ENCODE assay signal across 8 mouse cellular contexts in genomic region chr5:121606151-121606550, GRCm38 (mm10). TPM values are rescaled to one million over a fixed set of nuclear protein-coding genes. Genes with fewer than 3 reads are reported as not detected.
DNase-seq lines count a peak whose midpoint lies in the region; ATAC-seq and TF ChIP-seq lines count a peak whose summit lies in the region.

No protein-coding gene starts in this region.

- H3K4me3 ChIP-seq in lung, embryonic 14.5 days (ENCODE audit: low read depth, low read length) = no peak overlapping the region

- no peaks in the 10 kb centered on the region for H3K9me3 ChIP-seq in lung, embryonic 14.5 days (ENCODE audit: low read depth, low read length)

- ATAC-seq in lung, embryonic 14.5 days (ENCODE audit: insufficient read depth) = no peak; the same call in 1 of the 2 replicates

- 2% methylated on average over 2 of the region's 2 CpGs for WGBS in lung, embryonic 14.5 days

- H3K4me2 ChIP-seq in lung, embryonic 14.5 days = no peak overlapping the region

- H3K27me3 ChIP-seq in lung, embryonic 14.5 days (ENCODE audit: insufficient read depth, low read length) = no peaks in the 10 kb centered on the region

- peak; percentile 90 for TF ChIP-seq CTCF in lung, embryonic 14.5 days (IDR thresholded peaks at IDR 0.05; ENCODE audit: low read depth)

- H3K36me3 ChIP-seq in lung, embryonic 14.5 days (ENCODE audit: insufficient read depth) = no peaks in the 10 kb centered on the region

- H3K9ac ChIP-seq in lung, embryonic 14.5 days = no peak overlapping the region

- DNase-seq in A20 (ENCODE audit: low read depth, low spot score) (peak; percentile 78), ES-CJ7 (ENCODE audit: low read depth, low spot score) (peak; percentile 87)
- peak; percentile 70 to 72 for DNase-seq in cerebellum, adult 18-20 months
- DNase-seq in gastrocnemius, adult 8-10 months (ENCODE audit: low spot score in 2 of 2) = peak; percentile 67 to 70
- peak; percentile 89 to 90 for DNase-seq in kidney, postnatal 4 days
- peak; percentile 87 for DNase-seq in lung, embryonic 14.5 days
- DNase-seq in right cerebral cortex, postnatal 25 days = peak; percentile 58
- peak; percentile 74 for DNase-seq in urinary bladder, postnatal 25 days (ENCODE audit: low spot score)

- H3K4me1 ChIP-seq in lung, embryonic 14.5 days (ENCODE audit: insufficient read depth) = no peaks in the 10 kb centered on the region

- no peak overlapping the region for H3K27ac ChIP-seq in lung, embryonic 14.5 days (ENCODE audit: low read depth)

RNA-seq across cellular contexts. Expression of gene Aldh2, which starts 12.5 kb away (rescaled TPM):
- 100 to 1,000 TPM; 112 to 210 (median 157) TPM for total RNA-seq in gastrocnemius, adult 8-10 months (2022)
- 123 and 125 TPM in 2 replicates for polyA plus RNA-seq in lung, embryonic 14.5 days (2014; fragmentation: Nextera tagmentation; extraction: Ambion mirVana)

RNA-seq across cellular contexts. Expression of gene Acad12, which starts 12.6 kb away (rescaled TPM):
- 10 to 100 TPM; 23.7 to 31.0 (median 28.0) TPM for total RNA-seq in gastrocnemius, adult 8-10 months (2022)
- 1.7 and 1.8 TPM in 2 replicates for polyA plus RNA-seq in lung, embryonic 14.5 days (2014; fragmentation: Nextera tagmentation; extraction: Ambion mirVana)

RNA-seq across cellular contexts. Expression of gene Acad10, which starts 54.2 kb away (rescaled TPM):
- 10 to 100 TPM; 12.7 to 14.7 (median 13.5) TPM for total RNA-seq in gastrocnemius, adult 8-10 months (2022)
- 1.5 and 3.0 TPM in 2 replicates for polyA plus RNA-seq in lung, embryonic 14.5 days (2014; fragmentation: Nextera tagmentation; extraction: Ambion mirVana)

RNA-seq across cellular contexts. Expression of gene Brap, which starts 54.2 kb away (rescaled TPM):
- 10 to 100 TPM; 32.5 to 36.5 (median 34.7) TPM for total RNA-seq in gastrocnemius, adult 8-10 months (2022)
- 39.1 and 40.9 TPM in 2 replicates for polyA plus RNA-seq in lung, embryonic 14.5 days (2014; fragmentation: Nextera tagmentation; extraction: Ambion mirVana)
